Mouse (Mus musculus) thymus, postnatal 36 days (tissue): ENCODE measurements around the gene Mgarp.
A peak's percentile ranks its signal among the peaks of the same experiment; 100 is the strongest.
"Not testable (repeated sequence)": the region's sequence is repeated elsewhere in the genome, so short reads cannot be mapped to it uniquely, and the experiment has no call there.

ENCODE experiments used
- DNase-seq, 2 experiments: peaks; one replicate each; pipeline ENCODE4 v3.0.0; 2022; ENCODE audit warnings: mixed read lengths in 2 of 2

Gene Mgarp

DNA sequence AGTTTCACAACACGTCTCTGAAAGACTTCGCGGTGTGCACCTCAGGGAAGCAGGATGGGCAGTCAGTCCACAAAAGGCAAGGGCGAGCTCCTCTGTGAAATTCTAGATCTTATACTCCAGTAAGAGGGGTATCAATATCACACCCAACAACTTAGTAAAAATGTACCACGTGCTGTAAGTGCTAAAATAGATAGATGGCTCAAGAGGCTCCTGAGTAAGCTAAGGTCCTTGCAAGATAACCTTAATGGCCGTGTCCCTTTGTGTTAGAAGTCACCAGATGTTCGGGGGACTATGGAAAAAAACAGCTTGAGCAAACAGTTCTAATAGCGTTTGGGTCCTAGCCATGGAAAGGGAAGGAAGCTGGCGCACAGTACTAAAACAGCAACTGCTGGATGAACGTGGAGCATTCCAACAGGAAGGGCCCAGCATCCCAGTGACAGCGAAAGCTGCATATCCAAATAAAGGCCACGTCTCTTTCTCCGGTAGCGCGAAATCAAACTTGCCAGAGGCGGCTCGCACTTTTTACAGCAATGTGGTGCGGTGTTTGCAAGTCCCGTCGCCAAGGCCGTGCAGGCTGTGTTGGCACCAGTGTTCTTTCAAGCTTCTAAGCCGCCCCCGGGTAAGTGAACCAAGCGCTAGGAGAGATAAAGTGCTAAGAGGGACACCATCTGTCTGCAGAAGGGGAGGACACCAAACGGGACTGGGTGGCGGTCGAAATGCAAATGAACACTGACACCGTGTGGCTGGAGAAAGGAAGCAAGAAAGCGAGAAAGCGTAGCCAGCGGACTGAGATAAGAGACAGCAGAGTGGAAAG lies 31.6 kb downstream of the Mgarp start:
- peak; percentile 73 to 79 for DNase-seq

DNA sequence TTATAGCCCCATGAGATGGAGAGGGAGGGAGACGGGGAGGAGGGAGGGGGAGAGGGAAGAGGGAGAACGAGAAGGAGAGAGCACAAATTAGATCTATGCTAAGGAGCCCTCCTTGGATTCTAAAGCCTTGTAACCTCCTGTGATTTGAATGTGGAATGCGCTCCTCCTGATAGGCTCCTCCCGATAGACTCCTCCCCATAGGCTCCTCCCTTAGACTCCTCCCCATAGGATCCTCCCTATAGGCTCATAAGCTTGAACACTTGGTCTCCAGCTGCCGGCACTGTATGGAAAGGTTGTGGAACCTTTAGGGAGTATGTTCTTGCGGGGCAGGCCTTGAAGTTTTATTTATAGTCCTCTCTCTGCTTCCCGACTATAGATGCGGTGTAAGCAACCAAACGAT lies 35.5 kb downstream of the Mgarp start:
- DNase-seq, result no peak

DNA sequence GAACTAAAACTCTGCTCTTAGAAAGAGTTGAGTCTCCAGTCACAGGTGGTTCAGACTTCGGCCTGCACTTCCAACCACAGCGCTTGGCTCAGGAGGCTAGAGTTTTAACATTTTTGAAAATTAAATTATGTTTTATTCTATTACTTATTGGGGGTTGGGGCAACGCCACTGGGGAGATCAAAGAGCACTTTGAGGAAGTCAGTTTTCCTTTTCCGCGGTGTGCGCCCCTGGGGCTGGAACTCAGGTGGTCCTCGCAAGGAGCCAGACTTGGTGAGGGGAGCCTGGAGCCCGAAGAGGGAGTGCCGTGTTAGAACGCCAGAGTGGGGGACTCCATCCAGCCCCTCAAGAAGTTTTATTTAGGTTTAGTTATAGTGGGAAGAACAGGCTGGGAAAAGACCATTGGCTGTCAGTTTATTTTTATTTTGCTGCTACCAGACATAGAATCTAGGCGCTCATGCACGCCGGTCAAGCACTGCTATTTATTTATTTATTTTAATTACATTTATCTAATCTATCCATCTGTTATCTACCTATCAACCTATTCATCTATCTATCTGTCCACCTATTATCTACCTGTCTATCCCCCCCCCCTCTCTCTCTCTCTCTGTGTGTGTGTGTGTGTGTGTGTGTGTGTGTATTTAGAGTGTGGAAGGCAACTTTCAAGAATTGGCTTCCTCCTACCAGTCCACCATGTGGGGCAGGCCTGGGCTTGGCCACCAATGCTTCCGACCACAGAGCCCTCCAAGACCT lies 36.8 kb downstream of the Mgarp start:
- peak; percentile 11 to 41 for DNase-seq

DNA sequence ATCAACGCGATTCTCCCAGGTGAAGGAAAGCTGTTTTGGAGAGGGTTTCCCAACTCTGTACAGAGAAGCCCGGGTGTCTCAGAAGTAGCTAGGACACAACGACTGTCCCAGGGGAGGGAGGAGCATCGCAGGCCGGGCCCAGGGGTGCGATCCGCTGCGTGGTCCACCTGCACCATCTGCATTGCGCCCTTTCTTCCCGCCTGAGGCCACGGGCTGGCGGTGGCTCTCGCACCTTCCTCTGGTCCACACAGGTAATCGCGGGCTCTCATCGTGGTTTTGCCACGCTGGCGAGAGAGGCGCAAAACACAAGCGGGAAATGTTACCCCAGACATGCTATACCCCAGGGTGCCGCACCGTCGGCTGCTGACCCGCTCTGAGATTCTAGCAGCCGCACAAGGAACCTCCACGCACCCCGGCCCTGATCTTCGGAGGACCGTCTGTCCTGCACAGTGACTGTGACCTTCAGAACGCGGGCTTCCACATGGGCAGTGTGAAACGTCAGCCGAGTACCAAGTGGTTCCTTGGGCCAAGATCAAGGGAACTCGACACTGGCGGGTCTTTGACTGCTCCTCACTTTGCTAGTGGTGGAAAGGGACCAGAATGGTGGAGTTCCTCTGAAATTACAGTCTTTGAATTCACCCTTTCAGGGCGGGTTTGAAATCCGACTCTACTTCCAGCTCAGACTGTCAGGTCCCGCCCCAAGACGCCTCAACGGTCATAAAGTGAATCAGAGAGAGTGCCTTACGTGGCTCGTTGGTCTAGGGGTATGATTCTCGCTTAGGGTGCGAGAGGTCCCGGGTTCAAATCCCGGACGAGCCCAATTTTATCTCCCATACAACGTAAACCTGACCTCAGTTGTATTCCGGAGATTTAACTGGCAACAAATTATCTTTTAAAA lies 37.6 kb downstream of the Mgarp start:
- peak; percentile 82 for DNase-seq

DNA sequence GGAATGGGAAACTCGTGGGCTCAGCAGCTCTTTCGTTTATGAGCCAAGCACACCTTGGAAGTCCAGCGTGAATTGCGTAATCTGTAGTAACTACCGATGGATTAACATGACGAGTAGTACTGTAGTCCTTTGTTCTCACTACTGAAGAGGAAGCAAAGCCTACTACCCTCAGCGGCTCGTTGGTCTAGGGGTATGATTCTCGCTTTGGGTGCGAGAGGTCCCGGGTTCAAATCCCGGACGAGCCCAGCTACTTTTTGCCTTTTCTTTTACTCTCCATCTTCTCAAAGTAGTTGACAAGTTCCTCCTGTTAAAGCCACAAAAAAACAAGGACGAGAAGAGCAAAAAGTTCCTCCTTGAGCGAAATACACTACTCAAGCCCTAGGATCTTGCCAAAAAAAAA lies 38.4 kb downstream of the Mgarp start:
- DNase-seq, result peak; percentile 75 to 82

DNA sequence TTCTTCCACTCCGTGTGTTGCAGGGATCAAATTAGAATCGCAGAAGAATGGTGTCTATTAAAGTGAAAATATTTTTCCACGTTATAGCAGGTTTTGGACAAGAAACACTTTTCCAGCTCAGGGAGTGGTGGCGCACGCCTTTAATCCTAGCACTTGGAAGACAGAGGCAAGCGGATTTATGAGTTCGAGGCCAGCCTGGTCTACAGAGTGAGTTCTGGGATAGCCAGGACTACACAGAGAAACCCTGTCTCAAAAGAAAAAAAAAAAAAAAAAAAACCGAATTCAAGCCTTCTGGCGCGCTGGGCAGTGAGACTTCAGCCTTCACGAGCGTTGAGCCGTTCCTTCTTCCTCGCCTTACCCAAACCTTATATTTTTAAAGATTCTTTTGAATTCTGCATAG lies 38.9 kb downstream of the Mgarp start:
- DNase-seq, result no peak

DNA sequence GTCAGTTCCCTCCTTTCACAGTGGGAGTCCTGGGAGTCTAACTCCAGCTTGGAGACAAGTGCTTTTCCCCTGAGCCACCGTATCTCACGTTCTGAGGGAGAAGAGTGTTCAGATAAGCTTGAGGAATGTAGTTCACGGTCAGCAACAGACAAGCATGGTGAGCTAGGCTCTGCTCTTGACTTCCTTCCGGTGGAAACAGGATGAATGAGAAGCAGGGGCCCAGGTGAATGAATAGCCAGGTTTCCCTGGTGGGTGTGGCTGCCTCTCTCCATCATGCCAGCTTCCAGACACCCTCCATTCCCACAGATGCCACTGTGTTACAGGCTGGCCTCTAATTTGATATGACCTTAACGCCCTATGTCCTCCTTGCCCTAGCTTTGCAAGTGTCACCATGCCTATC lies 39.5 kb downstream of the Mgarp start:
- DNase-seq, result no peak

DNA sequence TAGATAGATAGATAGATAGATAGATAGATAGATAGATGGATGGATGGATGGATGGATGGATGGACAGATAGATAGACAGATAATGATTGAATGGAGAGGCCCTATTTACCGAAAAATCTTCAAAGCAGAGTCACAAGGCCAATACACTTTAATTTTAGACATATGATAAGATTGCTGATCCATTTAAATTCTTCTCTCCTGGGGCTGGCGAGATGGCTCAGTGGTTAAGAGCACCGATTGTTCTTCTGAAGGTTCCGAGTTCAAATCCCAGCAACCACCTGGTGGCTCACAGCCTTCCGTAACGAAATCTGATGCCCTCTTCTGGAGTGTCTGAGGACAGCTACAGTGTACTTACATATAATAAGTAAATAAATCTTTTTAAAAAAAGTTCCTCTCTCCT lies 41.6 kb downstream of the Mgarp start:
- not testable (repeated sequence) for DNase-seq

DNA sequence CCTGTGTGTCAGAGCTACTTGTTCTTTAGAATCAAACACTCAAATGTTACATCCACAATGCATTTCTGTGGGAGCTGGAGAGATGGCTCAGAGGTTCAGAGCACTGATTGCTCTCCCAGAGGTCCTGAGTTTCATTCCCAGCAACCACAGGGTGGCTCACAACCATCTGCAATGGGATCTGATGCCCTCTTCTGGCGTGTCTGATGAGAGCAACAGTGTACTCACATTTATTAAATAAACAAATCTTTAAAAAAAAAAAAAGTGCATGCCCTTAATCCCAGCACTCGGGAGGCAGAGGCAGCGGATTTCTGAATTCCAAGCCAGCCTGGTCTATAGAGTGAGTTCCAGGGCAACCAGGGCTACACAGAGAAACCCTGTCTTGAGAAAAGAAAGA lies 42.5 kb downstream of the Mgarp start:
- no peak for DNase-seq

DNA sequence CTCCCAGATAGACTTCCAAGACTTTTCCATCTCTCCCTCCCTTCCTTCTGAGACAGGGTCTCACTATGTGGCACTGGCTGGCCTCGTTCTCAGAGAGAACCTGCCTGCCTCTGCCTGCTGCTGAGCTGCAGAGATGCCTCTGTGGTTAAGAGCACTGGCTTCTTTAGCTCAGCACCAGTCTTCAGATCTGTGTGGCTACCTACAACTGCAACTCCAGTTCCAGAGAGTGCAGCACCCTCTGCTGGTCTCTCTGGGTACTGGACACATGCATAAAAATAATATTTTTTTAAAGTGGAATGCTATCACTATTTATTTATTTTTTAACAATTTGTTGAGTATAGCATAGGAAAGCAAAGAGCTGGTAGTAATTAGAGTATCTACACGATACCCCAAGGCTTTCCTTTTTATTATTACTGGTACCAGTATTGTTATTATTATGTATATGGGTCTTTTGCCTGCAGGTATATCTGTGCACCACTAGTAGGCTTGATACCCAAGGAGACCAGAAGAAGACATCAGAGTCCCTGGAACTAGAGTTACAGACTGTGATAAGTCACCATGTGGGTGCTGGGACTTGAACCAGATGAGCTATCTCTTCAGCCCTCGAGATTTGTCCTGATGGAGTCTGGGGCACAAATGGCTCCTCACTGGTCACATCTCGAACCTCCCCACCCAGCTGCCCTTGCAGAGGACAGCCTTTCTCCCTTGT lies 43.1 kb downstream of the Mgarp start:
- DNase-seq, result peak; percentile 49 to 58

DNA sequence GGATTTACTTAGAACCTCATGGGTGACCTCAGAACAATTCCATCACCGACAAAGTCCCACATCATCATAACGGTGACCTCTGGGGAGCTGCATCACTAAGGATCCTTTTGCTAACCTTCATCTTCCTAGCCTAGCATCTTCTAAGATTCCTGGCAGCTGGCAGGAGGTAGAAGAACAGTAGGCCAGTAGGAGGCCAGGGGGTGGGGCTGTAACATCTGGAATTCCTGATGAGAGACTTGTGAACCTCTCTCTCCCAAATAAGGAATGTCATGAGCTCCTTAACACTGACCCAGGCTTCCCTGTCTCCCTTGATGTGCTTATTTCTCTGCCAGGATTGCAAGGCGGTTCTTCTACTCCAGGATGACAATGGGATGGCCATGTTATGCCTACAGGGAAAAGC lies 45.7 kb downstream of the Mgarp start:
- no peak for DNase-seq

DNA sequence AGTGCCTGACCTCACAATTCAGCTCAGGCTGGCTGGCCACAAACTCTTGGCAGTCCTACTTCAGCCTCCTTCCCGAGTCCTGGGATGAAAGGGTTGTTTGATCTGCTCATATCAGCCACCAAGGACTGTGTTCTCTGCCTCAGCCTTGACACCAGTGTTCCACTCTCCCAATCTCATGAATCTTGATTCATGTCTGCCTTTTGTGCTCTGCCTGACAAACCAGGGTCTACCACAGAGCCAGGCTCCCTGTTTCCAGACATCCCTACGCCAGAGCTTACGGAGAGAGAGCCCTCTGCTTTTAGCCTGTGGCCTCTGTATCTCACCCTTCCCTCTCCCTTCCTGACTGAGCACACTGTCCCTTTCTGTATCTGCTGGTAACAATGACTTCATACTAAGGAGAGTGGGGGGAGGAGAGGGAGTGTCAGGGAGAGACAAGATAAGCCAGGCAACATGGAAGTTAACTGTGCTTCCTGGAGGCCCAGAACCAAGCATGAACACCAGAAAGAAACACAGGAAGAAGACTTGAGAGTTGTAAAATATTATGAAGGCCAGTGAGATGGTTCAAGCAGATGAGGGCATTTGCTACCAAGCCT lies 47.8 kb downstream of the Mgarp start:
- DNase-seq, result no peak

DNA sequence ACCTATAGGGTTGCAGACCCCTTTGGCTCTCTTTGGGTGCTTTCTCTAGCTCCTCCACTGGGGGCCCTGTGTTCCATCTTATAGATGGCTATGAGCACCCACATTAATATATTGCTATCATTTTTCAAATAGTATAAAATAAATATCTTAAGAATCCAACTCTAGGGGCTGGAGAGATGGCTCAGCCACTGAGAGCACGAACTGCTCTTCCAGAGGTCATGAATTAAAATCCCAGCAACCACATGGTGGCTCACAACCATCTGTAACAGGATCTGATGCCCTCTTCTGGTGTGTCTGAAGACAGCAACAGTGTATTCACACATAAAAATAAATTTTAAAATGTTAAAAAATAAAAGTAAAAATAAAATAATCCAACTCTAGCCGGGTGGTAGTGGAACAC lies 51.5 kb downstream of the Mgarp start:
- not testable (repeated sequence) for DNase-seq

DNA sequence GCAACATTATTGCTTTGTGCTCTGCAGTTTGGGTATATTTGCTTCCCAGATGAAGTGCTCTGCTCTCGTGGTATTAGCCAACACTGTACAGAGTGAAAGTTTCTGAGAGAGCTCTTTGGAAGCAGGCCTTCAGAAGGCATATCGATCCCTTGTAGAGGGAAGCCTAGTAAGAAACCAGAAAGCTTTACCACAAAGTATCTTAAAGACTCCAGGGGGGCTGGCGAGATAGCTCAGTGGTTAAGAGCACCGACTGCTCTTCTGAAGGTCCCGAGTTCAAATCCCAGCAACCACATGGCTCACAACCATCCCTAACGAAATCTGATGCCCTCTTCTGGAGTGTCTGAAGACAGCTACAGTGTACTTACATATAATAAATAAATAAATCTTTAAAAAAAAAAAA lies 52.4 kb downstream of the Mgarp start:
- not testable (repeated sequence) for DNase-seq

DNA sequence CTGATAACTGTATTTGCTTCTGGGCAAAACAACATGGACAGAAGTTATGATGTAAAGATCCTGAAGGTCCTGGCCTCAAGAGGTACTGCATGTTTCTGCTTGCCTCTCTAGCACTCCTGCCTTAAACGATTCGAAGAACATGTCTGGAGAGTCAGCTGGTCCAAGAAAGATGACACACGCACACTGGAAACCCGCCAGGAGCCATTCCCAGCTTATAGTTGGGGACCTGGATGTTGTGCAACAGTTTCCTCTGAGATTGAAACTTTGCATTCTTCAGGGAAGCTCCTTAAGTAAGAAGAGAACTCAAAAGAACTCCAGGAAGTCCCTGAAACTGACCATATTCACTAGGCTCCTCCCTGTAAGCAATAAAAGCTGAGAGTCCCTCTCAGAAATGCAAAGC lies 53.3 kb downstream of the Mgarp start:
- DNase-seq, result no peak

DNA sequence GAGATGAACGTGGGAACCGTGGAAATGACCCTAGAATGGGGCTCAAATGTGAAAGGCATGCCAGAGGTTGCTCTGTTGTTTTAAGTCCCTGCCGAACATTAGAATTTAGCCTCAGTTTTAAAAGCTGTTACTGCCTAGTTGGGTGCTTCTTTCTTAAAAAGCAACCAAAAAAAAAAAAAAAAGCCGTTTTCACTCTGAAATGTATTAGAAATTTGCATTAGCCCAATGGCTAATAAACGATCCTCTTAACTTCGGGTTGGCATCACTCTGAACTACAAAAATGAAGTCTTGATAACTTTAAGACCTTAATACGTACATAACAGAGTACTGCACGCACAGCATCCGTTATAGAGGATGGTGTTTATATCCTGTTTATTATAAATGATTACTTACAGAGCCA lies 54.4 kb downstream of the Mgarp start:
- no peak for DNase-seq

DNA sequence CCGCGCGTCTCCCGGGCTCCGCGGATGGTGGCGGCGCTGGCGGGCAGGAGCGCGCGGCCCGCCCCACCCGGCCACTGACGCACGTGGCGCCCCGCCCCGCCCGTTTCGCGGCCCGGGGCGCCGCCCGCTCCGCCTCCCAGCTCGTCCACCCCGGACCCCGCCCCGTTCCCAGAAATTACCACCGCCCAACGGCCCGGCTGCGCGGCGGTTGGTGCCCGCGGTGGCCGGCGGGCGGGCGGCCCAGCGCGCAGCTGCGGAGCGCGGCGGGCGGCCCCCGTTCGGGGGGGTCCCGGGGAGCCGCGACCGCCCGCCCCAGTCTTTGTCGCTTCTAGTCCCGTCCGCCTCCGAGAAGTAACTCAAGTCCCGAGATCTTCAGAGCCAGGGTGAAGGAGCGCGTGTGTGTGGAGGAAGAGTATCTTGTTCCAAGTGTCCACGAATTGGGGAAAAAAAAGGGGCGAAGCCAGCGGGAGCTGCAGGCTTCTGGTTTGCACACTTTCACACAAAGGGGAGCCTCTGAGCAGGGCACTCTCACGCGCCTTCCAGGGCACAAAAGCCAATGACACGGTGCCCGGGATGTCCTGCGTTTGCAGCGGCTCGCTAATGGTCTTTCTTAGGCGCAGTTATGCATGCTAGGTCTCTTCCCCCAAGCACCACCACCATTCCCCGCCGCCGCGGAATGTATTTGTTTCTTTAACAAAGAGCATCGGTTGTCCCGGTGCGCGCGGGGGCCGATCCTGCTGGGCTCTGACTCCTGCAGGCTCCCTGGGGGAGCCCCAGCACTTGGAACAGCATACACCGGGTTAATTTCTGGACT lies 55.1 kb downstream of the Mgarp start:
- DNase-seq, result peak; percentile 77 to 82

DNA sequence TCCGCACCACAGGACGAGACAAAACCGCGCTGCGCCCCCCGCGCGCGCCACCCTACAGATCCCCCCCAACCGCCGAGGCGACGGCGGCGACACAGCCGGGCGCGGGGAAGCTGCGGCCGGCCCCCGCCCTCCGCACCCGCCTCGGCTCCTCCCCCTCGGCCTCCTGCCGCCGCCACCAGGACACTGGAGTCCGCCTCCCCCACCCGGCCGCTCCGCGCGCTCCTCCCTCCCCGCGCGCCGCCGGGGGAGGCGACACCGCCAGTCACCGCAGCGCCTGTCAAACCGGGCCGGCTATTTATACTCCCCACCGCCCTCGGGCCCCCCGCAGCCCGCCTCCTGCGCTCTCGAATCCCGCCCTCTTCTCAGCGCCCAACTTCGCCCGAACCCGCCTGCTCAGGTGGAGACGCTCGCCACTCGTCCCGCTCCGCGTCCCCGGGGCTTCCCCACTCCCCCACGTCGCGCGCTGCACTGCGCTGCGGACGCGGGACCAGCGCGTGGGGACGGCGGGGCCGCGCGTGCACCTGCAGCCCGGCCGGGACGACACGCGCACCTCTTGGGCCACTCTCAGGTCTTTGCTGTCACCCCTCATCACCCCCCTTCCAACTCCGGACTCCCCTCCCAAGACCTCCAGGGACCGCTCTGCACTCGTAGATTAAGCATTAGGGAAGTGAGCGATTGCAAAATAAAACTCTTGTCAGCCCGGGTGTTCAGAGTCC lies 55.8 kb downstream of the Mgarp start, which contains the start of gene Elf2:
TSS of gene Elf2 (minus strand) at position 112 of the 716 bp plus-strand sequence.
- peak; percentile 81 to 87 for DNase-seq

DNA sequence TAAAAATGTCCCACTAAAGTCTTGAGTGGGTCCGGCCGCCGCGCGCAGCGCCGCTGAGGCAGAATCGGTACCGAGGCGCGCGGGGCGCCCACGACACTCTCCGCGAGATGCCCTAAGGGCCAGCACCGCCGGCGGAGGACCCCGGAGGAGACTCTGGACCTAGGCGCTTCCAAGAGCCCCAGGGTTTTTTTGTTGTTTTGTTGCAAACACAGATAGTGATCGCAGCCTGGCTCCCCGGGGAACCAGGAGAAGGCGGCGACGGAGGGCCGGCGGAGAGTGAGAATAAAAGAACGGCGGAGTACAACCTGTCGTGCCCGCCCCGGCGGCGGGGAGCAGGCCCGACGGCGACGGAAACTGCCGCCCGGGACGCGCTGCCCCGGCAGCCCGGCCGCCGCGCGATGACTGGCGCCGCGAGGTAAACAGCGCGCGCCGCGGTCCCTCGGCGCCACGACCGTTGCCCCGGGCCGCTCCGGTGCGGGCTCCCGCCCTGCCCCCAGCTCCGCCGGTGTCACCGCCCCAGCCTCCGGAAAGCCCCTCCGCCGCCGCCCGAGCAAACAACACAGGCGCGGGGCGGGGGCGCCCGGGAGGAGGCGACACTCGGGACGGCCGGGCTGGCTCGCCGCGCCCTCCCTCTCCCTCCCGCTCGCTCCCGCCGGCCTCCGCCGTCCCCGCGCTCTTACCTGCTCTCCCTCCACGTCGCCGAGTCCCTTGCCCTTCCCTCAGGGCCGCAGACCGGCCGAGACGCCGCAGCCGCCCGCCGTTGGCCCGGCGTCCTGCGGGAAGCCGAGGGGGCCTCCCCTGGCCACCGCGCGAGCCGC lies 56.6 kb downstream of the Mgarp start:
- peak; percentile 67 to 74 for DNase-seq

DNA sequence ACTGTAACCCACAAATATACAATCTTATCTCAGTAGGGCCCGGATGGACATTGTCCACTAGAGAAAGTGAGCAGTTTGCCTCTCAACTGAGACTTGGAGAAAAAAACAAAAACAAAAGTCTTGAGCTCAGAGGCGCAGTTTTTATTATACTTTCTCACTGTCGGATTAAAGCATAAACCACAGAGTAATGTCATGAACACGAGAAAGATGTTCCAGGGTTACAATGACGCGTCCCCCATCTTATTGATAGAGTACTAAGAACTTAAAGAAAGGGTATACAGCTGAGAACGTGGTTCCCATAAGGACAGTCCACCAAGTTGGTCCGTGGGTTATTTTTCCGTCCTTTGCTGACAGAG lies 57.2 kb downstream of the Mgarp start:
- no peak for DNase-seq
